19 mouse cellular contexts compared by ENCODE assay signal in the genomic region with DNA sequence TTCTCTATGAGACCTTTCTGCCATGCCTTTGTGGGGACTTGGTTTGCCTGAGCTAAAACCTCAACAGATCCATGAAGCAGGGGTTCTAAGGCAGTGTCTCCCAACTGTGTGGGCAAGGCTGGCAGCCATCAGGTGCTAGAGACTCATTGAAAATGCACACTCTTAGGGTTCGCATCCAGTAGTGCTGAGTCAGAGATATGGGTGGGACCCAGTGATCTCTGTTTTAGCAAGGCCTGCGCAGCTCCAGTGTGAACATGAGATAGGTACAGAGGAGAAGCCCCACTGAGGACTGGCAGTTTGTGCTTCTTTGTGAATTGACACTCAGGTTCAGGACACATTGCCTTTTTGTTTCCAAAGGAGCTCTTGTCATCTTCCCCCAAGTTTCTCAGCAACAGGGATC. TPM values are rescaled to one million over a fixed set of nuclear protein-coding genes. Genes with fewer than 3 reads are reported as not detected.
DNase-seq lines count a peak whose midpoint lies in the region; ATAC-seq and TF ChIP-seq lines count a peak whose summit lies in the region.
"Had no signal": no experiment of that assay in that cellular context is flagged by ENCODE, and none has a peak within 500 bp of the region (broad histone marks: within the 10 kb centered on the region; RNA-seq: fewer than 3 reads in every experiment).

No protein-coding gene starts in this region.

- no peaks in the 10 kb centered on the region for H3K9me3 ChIP-seq in MEL (replicated peaks; ENCODE audit: insufficient read depth, low read length)
- H3K9me3 ChIP-seq: embryonic facial prominence, embryonic 15.5 days; forebrain, embryonic 12.5 days; G1E; heart, embryonic 13.5 days; hindbrain, embryonic 15.5 days had no signal

- H3K4me1 ChIP-seq in MEL (ENCODE audit: control insufficient read depth in 1 of 2, insufficient read depth in 2 of 2, low read length in 2 of 2), result no peaks in the 10 kb centered on the region
- H3K4me1 ChIP-seq in lung, adult 2 months (ENCODE audit: control insufficient read depth, insufficient read depth, low read length), result no peaks in the 10 kb centered on the region
- H3K4me1 ChIP-seq: embryonic facial prominence, embryonic 15.5 days; forebrain, embryonic 12.5 days; hindbrain, embryonic 15.5 days had no signal

- TF ChIP-seq EP300 in MEL (IDR thresholded peaks at IDR 0.05; ENCODE audit: low read depth in 1 of 2, low read length in 2 of 2), result no peak

- no peak overlapping the region for H3K9ac ChIP-seq in MEL (ENCODE audit: control insufficient read depth, low read depth, low read length, poor library complexity, severe bottlenecking)
- H3K9ac ChIP-seq: embryonic facial prominence, embryonic 15.5 days; forebrain, embryonic 12.5 days; heart, embryonic 13.5 days; hindbrain, embryonic 15.5 days had no signal

- H3K36me3 ChIP-seq in MEL (ENCODE audit: control insufficient read depth in 1 of 2, insufficient read depth in 2 of 2, low read length in 2 of 2), result no peaks in the 10 kb centered on the region
- H3K36me3 ChIP-seq: embryonic facial prominence, embryonic 15.5 days; forebrain, embryonic 12.5 days; G1E; heart, embryonic 13.5 days; hindbrain, embryonic 15.5 days had no signal

- no peaks in the 10 kb centered on the region for H3K27me3 ChIP-seq in MEL (ENCODE audit: control insufficient read depth in 1 of 2, insufficient read depth in 2 of 2, low read length in 2 of 2)

- TF ChIP-seq RAD21 in MEL (IDR thresholded peaks at IDR 0.05; ENCODE audit: low read depth, low read length), result no peak

- no peak overlapping the region for H3K4me3 ChIP-seq in MEL (ENCODE audit: control insufficient read depth in 1 of 2, insufficient read depth in 1 of 2, low read depth in 2 of 2, low read length in 2 of 2)
- H3K4me3 ChIP-seq in gastrocnemius, adult 2 months, result no peak overlapping the region
- H3K4me3 ChIP-seq in lung, adult 2 months (replicated peaks; ENCODE audit: extremely low read depth, low read depth, low read length), result no peak overlapping the region
- H3K4me3 ChIP-seq: embryonic facial prominence, embryonic 15.5 days; forebrain, embryonic 12.5 days; heart, embryonic 13.5 days; hindbrain, embryonic 15.5 days had no signal

- intact Hi-C loops in gastrocnemius, adult 2 months (cut with DNase I), result no loop called here

- peak; percentile 52; the same call in 1 of the 2 replicates for ATAC-seq in erythroid progenitor cell, adult 5-6 weeks (replicated peaks; ENCODE audit: low FRiP score, poor library complexity, severe bottlenecking)
- ATAC-seq in megakaryocyte progenitor cell, adult 5-6 weeks (replicated peaks; ENCODE audit: poor library complexity), result peak; percentile 73
- ATAC-seq: CD4-positive, CD25-positive, alpha-beta regulatory T cell, adult 4 months had no signal

- WGBS in lung, adult 2 months, result 86% methylated on average over 2 of the region's 2 CpGs

- peak; percentile 20 for DNase-seq in MEL (ENCODE audit: low read depth, low spot score)
- DNase-seq in c-Kit-positive CD71-positive TER-119-negative erythroid progenitor cells, embryonic 14.5 days (ENCODE audit: low read depth), result peak; percentile 2
- no peak for DNase-seq in gastrocnemius, adult 2 months
- no peak for DNase-seq in lung, adult 2 months
- DNase-seq in adrenal gland, postnatal 25 days, result no peak
- DNase-seq: adrenal gland, postnatal 10 days; cerebellum, adult 2 months; cerebellum, postnatal 10 days; embryo, embryonic 11 days; gastrocnemius, postnatal 14 days; heart, postnatal 36 days had no signal

- H3K79me2 ChIP-seq in MEL (ENCODE audit: control insufficient read depth, insufficient read depth, low read length, poor library complexity), result no peaks in the 10 kb centered on the region

- H3K27ac ChIP-seq in MEL (ENCODE audit: control insufficient read depth, low read depth, low read length), result no peak overlapping the region
- no peak overlapping the region for H3K27ac ChIP-seq in gastrocnemius, adult 2 months
- H3K27ac ChIP-seq: embryonic facial prominence, embryonic 15.5 days; forebrain, embryonic 12.5 days; heart, embryonic 13.5 days; hindbrain, embryonic 15.5 days had no signal

- TF ChIP-seq CTCF in MEL (IDR thresholded peaks at IDR 0.05 in 2 of 3, conservative IDR thresholded peaks at IDR 0.05 in 1 of 3; ENCODE audit: control insufficient read depth in 1 of 3, insufficient read depth in 1 of 3, low read depth in 2 of 3, low read length in 3 of 3, poor library complexity in 1 of 3, severe bottlenecking in 1 of 3), result no peak
- TF ChIP-seq CTCF in gastrocnemius, adult 2 months (IDR thresholded peaks at IDR 0.05), result no peak
- TF ChIP-seq CTCF in lung, adult 2 months (IDR thresholded peaks at IDR 0.05; ENCODE audit: insufficient read depth, low read length), result no peak

- no peak for TF ChIP-seq POLR2A in MEL (IDR thresholded peaks at IDR 0.05; ENCODE audit: control insufficient read depth in 1 of 2, insufficient read depth in 1 of 2, low read depth in 1 of 2, low read length in 2 of 2, poor library complexity in 1 of 2)
- TF ChIP-seq POLR2A in lung, adult 2 months (IDR thresholded peaks at IDR 0.05; ENCODE audit: borderline replicate concordance, extremely low read depth, low read depth, low read length), result no peak

TF ChIP-seq in MEL, 35 proteins besides CTCF, POLR2A, EP300 and RAD21:
- TF ChIP-seq NRF1 (IDR thresholded peaks at IDR 0.05; ENCODE audit: insufficient read depth, low read depth, low read length, poor library complexity, severe bottlenecking), result peak; percentile 32; the same call in 1 of the 2 replicates
- TF ChIP-seq MYC (IDR thresholded peaks at IDR 0.05; ENCODE audit: low read depth, low read length), result no peak

RNA-seq across cellular contexts. Expression of gene Efnb1, which starts 28.2 kb away (rescaled TPM):
- 6.0 and 8.3 TPM in 2 replicates for total RNA-seq in MEL (2012; rRNA removed)
- polyA plus RNA-seq in MEL (2012; ENCODE audit: insufficient read depth in 1 of 2, insufficient read length in 2 of 2, low read depth in 1 of 2, low replicate concordance in 2 of 2, missing spikeins in 1 of 2), result 1 to 10 TPM in 1 of 2 experiments, not detected in 1; 8.2 TPM
- total RNA-seq in erythroid progenitor cell, adult 5-6 weeks (2015; ENCODE audit: low replicate concordance), result not detected in 2 replicates
- 1.1 and 1.5 TPM in 2 replicates for total RNA-seq in erythroid progenitor cell, adult 5-6 weeks (2017; ENCODE audit: low replicate concordance)
- 1.0 and 1.2 TPM in 2 replicates for total RNA-seq in megakaryocyte progenitor cell, adult 5-6 weeks (2015)
- total RNA-seq in megakaryocyte progenitor cell, adult 5-6 weeks (2017), result 0.98 and 1.00 TPM in 2 replicates
- total RNA-seq in gastrocnemius, adult 2 months (2021), result 1 to 10 TPM; 5.8 to 9.8 TPM
- 81.4 and 132 TPM in 2 replicates for polyA plus RNA-seq in lung, adult 2 months (2012; rRNA removed)
- 47.3 and 60.8 TPM in 2 replicates for total RNA-seq in adrenal gland, postnatal 25 days (2021)
- total RNA-seq: G1E had no signal
- polyA plus RNA-seq: G1E had no signal

Comparison
In these comparisons a context has a peak if more than half of its experiments do, and no peak if none do; other contexts are left out.
1. DNase-seq: peak in MEL (single experiment) and c-Kit-positive CD71-positive TER-119-negative erythroid progenitor cells, embryonic 14.5 days (single experiment); none in gastrocnemius, adult 2 months (single experiment), lung, adult 2 months (single experiment) and adrenal gland, postnatal 25 days (single experiment).